Mouse (Mus musculus) spleen, postnatal 10 days (tissue): ENCODE measurements around the gene Tial1.

Experiments used
- DNase-seq, 2 experiments: peaks; one replicate each; pipeline ENCODE4 v3.0.0; 2021 to 2022; ENCODE audit warnings: low spot score in 2 of 2

Gene Tial1

GRCm38 (mm10) chr7:128417226-128417929 lies 44.1 kb downstream of the Tial1 start:
- DNase-seq: peak in 1 of 2 experiments; percentile 53

GRCm38 (mm10) chr7:128416664-128417063 lies 44.9 kb downstream of the Tial1 start:
- no peak for DNase-seq

GRCm38 (mm10) chr7:128414433-128414832 lies 47.1 kb downstream of the Tial1 start:
- DNase-seq: no peak

GRCm38 (mm10) chr7:128412071-128412833 lies 49.3 kb downstream of the Tial1 start:
- DNase-seq: no peak

- DNase-seq: no peak
Measured at GRCm38 (mm10) chr7:128410708-128411413, 50.7 kb downstream of the Tial1 start.

- peak in 1 of 2 experiments; percentile 50 for DNase-seq
Measured at GRCm38 (mm10) chr7:128408265-128408664, 53.3 kb downstream of the Tial1 start.

- DNase-seq: no peak
Measured at GRCm38 (mm10) chr7:128403988-128404387, 57.5 kb downstream of the Tial1 start.

GRCm38 (mm10) chr7:128403586-128403985 lies 57.9 kb downstream of the Tial1 start:
- DNase-seq: no peak

- DNase-seq: no peak
Measured at GRCm38 (mm10) chr7:128403128-128403527, 58.4 kb downstream of the Tial1 start.

GRCm38 (mm10) chr7:128402577-128402976 lies 58.9 kb downstream of the Tial1 start:
- no peak for DNase-seq

GRCm38 (mm10) chr7:128398664-128399063 lies 62.9 kb downstream of the Tial1 start:
- DNase-seq: peak; percentile 29 to 53

GRCm38 (mm10) chr7:128397066-128397465 lies 64.5 kb downstream of the Tial1 start:
- DNase-seq: no peak

- DNase-seq: no peak
Measured at GRCm38 (mm10) chr7:128393756-128394155, 67.8 kb downstream of the Tial1 start.

- DNase-seq: peak in 1 of 2 experiments; percentile 46
Measured at GRCm38 (mm10) chr7:128392972-128393314, 68.6 kb downstream of the Tial1 start.

- DNase-seq: peak; percentile 59 to 75
Measured at GRCm38 (mm10) chr7:128392071-128392971, 69.2 kb downstream of the Tial1 start.

GRCm38 (mm10) chr7:128391267-128392057 lies 70.1 kb downstream of the Tial1 start:
- DNase-seq: no peak
